Mouse (Mus musculus) embryonic stem cell, embryonic (primary cell): Measurements from ENCODE around the gene Coro2a.

Source experiments
- CTCF ChIA-PET, 4 experiments: fragments of 300-600 bp in 2 of 4; fragments of 350-600 bp in 2 of 4; sonication (Branson Sonifier 250); formaldehyde crosslinking; loops; one replicate each; lab custom pipeline; 2022; ENCODE audit warnings: inconsistent platforms in 2 of 4; lab: Charles Lee
- POLR2A ChIA-PET, 4 experiments: fragments of 300-600 bp in 2 of 4; fragments of 350-600 bp in 2 of 4; sonication (Branson Sonifier 250); formaldehyde crosslinking; loops; one replicate each; lab custom pipeline; 2022; ENCODE audit warnings: antibody characterized with exemption in 4 of 4, inconsistent platforms in 1 of 4; lab: Charles Lee

Gene Coro2a

GRCm38 (mm10) chr4:46601844-46602423 lies at the start of gene Coro2a:
Coro2a (minus strand) TSS chr4:46602202.
- POLR2A ChIA-PET: interaction anchor here (0.6 to 2.8 kb wide), 21 partner anchors 10 to 1150 kb away, joined by 3 to 19 read pairs (median 4); no protein-coding TSS in a partner anchor
- CTCF ChIA-PET: interaction anchor here (0.5 to 3.7 kb wide), 58 partner anchors 10 to 1441 kb away, joined by 3 to 48 read pairs (median 4); no protein-coding TSS in a partner anchor

- POLR2A ChIA-PET: interaction anchor here in 3 of 4 experiments (0.8 to 11.4 kb wide), 21 partner anchors 9 to 42 kb away, joined by 3 to 134 read pairs (median 7); no protein-coding TSS in a partner anchor
- CTCF ChIA-PET: interaction anchor here in 3 of 4 experiments (1.0 to 2.0 kb wide), 4 partner anchors 32 to 49 kb away, joined by 3 to 8 read pairs (median 4); partner anchors contain the start of gene Coro2a (in 1 of the 3)
Measured at GRCm38 (mm10) chr4:46650086-46650753, 48.2 kb upstream of the Coro2a start, which contains the start of gene Tbc1d2. Tbc1d2 (minus strand) TSS chr4:46650209.

- ChIA-PET POLR2A (interaction anchor here (0.6 to 11.4 kb wide), 15 partner anchors 9 to 463 kb away, joined by 3 to 134 read pairs (median 7); no protein-coding TSS in a partner anchor), CTCF (interaction anchor here in 1 of 4 experiments (0.6 to 1.4 kb wide), 4 partner anchors 20 to 457 kb away, joined by 3 to 8 read pairs (median 4); no protein-coding TSS in a partner anchor)
Measured at GRCm38 (mm10) chr4:46649161-46649560, 47.2 kb upstream of the Coro2a start.

- ChIA-PET CTCF (interaction anchor here (0.5 to 3.5 kb wide), 14 partner anchors 10 to 732 kb away, joined by 3 to 22 read pairs (median 6); partner anchors contain the start of gene Coro2a (in 1 of the 4)), POLR2A (interaction anchor here (0.6 to 11.4 kb wide), 27 partner anchors 8 to 1538 kb away, joined by 3 to 134 read pairs (median 4); partner anchors contain the start of gene Nans (in 1 of the 4))
Measured at GRCm38 (mm10) chr4:46643676-46644112, 41.7 kb upstream of the Coro2a start.

GRCm38 (mm10) chr4:46642924-46643675 lies 41.1 kb upstream of the Coro2a start:
- ChIA-PET POLR2A (interaction anchor here (0.6 to 11.4 kb wide), 26 partner anchors 8 to 1538 kb away, joined by 3 to 134 read pairs (median 4); no protein-coding TSS in a partner anchor), CTCF (interaction anchor here (0.5 to 3.5 kb wide), 18 partner anchors 9 to 732 kb away, joined by 3 to 22 read pairs (median 5); partner anchors contain the start of gene Coro2a (in 1 of the 4))

- ChIA-PET POLR2A (interaction anchor here in 2 of 4 experiments (0.7 to 11.4 kb wide), 4 partner anchors 11 to 181 kb away, joined by 3 to 134 read pairs (median 44); no protein-coding TSS in a partner anchor), CTCF (interaction anchor here in 2 of 4 experiments (0.6 to 1.5 kb wide), 2 partner anchors 30 to 97 kb away, joined by 4 to 7 read pairs; no protein-coding TSS in a partner anchor)
Measured at GRCm38 (mm10) chr4:46641283-46641682, 39.3 kb upstream of the Coro2a start.

- CTCF ChIA-PET: no interaction called here
- POLR2A ChIA-PET: interaction anchor here in 2 of 4 experiments (0.7 to 5.7 kb wide), 3 partner anchors 10 to 25 kb away, joined by 4 to 47 read pairs (median 5); partner anchors contain the start of gene Tbc1d2 (in 1 of the 2)
Measured at GRCm38 (mm10) chr4:46639866-46640265, 37.9 kb upstream of the Coro2a start.

- ChIA-PET CTCF (interaction anchor here in 3 of 4 experiments (0.5 to 1.8 kb wide), 7 partner anchors 8 to 25 kb away, joined by 3 to 12 read pairs (median 3); no protein-coding TSS in a partner anchor), POLR2A (interaction anchor here in 3 of 4 experiments (0.6 to 12.1 kb wide), 25 partner anchors 9 to 1789 kb away, joined by 3 to 223 read pairs (median 5); partner anchors contain the start of genes Ncbp1 (in 1 of the 3), Tbc1d2 (in 1 of the 3) and Tstd2 (in 1 of the 3))
Measured at GRCm38 (mm10) chr4:46637250-46637649, 35.2 kb upstream of the Coro2a start.

GRCm38 (mm10) chr4:46635702-46636430 lies 33.9 kb upstream of the Coro2a start:
- ChIA-PET CTCF (interaction anchor here in 3 of 4 experiments (0.5 to 3.3 kb wide), 5 partner anchors 15 to 153 kb away, joined by 3 to 11 read pairs (median 8); no protein-coding TSS in a partner anchor), POLR2A (interaction anchor here in 2 of 4 experiments (0.7 to 12.1 kb wide), 7 partner anchors 11 to 33 kb away, joined by 3 to 223 read pairs (median 15); partner anchors contain the start of gene Tbc1d2 (in 1 of the 2))

- CTCF ChIA-PET: interaction anchor here in 3 of 4 experiments (0.5 to 3.3 kb wide), 3 partner anchors 22 to 32 kb away, joined by 4 to 10 read pairs (median 5); no protein-coding TSS in a partner anchor
- POLR2A ChIA-PET: interaction anchor here (0.6 to 12.1 kb wide), 14 partner anchors 8 to 1364 kb away, joined by 3 to 223 read pairs (median 4); partner anchors contain the start of gene Tbc1d2 (in 1 of the 4)
Measured at GRCm38 (mm10) chr4:46634881-46635280, 32.9 kb upstream of the Coro2a start.

- ChIA-PET CTCF (interaction anchor here in 3 of 4 experiments (0.6 to 3.3 kb wide), 9 partner anchors 10 to 89 kb away, joined by 3 to 10 read pairs (median 5); partner anchors contain the start of gene Coro2a (in 1 of the 3)), POLR2A (interaction anchor here in 2 of 4 experiments (0.7 to 12.1 kb wide), 18 partner anchors 10 to 245 kb away, joined by 3 to 223 read pairs (median 4); partner anchors contain the start of gene Tbc1d2 (in 1 of the 2))
Measured at GRCm38 (mm10) chr4:46633565-46633964, 31.6 kb upstream of the Coro2a start.

GRCm38 (mm10) chr4:46632465-46632864 lies 30.5 kb upstream of the Coro2a start:
- ChIA-PET POLR2A (interaction anchor here in 2 of 4 experiments (1.2 to 12.1 kb wide), 6 partner anchors 9 to 32 kb away, joined by 3 to 223 read pairs (median 38); partner anchors contain the start of gene Tbc1d2 (in 1 of the 2)), CTCF (interaction anchor here in 1 of 4 experiments (0.8 to 2.1 kb wide), 3 partner anchors 9 to 31 kb away, joined by 3 to 8 read pairs (median 4); partner anchors contain the start of gene Coro2a)

GRCm38 (mm10) chr4:46630390-46630789 lies 28.4 kb upstream of the Coro2a start:
- POLR2A ChIA-PET: interaction anchor here in 2 of 4 experiments (0.5 to 12.1 kb wide), 8 partner anchors 10 to 44 kb away, joined by 3 to 223 read pairs (median 12); no protein-coding TSS in a partner anchor

GRCm38 (mm10) chr4:46628873-46629272 lies 26.9 kb upstream of the Coro2a start:
- CTCF ChIA-PET: interaction anchor here (0.6 to 3.8 kb wide), 14 partner anchors 8 to 27 kb away, joined by 3 to 17 read pairs (median 6); no protein-coding TSS in a partner anchor
- POLR2A ChIA-PET: interaction anchor here in 3 of 4 experiments (0.6 to 19.3 kb wide), 18 partner anchors 4 to 1685 kb away, joined by 3 to 223 read pairs (median 10); partner anchors contain the start of gene Tbc1d2 (in 1 of the 3)

More at GRCm38 (mm10) chr4:46630390-46630789, 28.4 kb upstream of the Coro2a start:
- CTCF ChIA-PET: interaction anchor here in 3 of 4 experiments (0.8 to 1.5 kb wide), 4 partner anchors 12 to 19 kb away, joined by 3 to 9 read pairs (median 4); no protein-coding TSS in a partner anchor

GRCm38 (mm10) chr4:46628081-46628480 lies 26.1 kb upstream of the Coro2a start:
- CTCF ChIA-PET: interaction anchor here (0.6 to 3.8 kb wide), 10 partner anchors 7 to 284 kb away, joined by 3 to 17 read pairs (median 6); partner anchors contain the start of gene Coro2a (in 1 of the 4)
- POLR2A ChIA-PET: interaction anchor here in 2 of 4 experiments (0.6 to 19.3 kb wide), 16 partner anchors 5 to 174 kb away, joined by 3 to 223 read pairs (median 11); partner anchors contain the start of genes Coro2a (in 1 of the 2) and Tbc1d2 (in 1 of the 2)
